Mouse (Mus musculus) cerebellum, postnatal 36 days (tissue): ENCODE results near the gene Capza1.
"Not testable (repeated sequence)": the region's sequence is repeated elsewhere in the genome, so short reads cannot be mapped to it uniquely, and the experiment has no call there.

Experiments
- DNase-seq, 2 experiments: peaks; one replicate each; pipeline ENCODE4 v3.0.0; 2021 to 2022; ENCODE audit warnings: mixed read lengths in 2 of 2

Gene Capza1

GRCm38 (mm10) chr3:104863786-104864650 is at the start of gene Capza1, which contains the start of gene St7l:
TSS of gene Capza1 (minus strand) at chr3:104864505.
TSS of gene St7l (plus strand) at chr3:104864005.
- DNase-seq: peak; percentile 87 to 89

- DNase-seq: no peak
Measured at GRCm38 (mm10) chr3:104909195-104909594, 44.9 kb upstream of the Capza1 start.

- no peak for DNase-seq
Measured at GRCm38 (mm10) chr3:104906007-104906406, 41.7 kb upstream of the Capza1 start.

- DNase-seq: no peak
Measured at GRCm38 (mm10) chr3:104905389-104905788, 41.1 kb upstream of the Capza1 start.

GRCm38 (mm10) chr3:104901154-104901553 is 36.8 kb upstream of the Capza1 start:
- no peak for DNase-seq

GRCm38 (mm10) chr3:104896141-104896540 is 31.8 kb upstream of the Capza1 start:
- no peak for DNase-seq

GRCm38 (mm10) chr3:104888585-104888984 is 24.3 kb upstream of the Capza1 start:
- no peak for DNase-seq

- DNase-seq: no peak
Measured at GRCm38 (mm10) chr3:104869611-104870010, 5.3 kb upstream of the Capza1 start.

- not testable (repeated sequence) for DNase-seq
Measured at GRCm38 (mm10) chr3:104866674-104867073, 2.4 kb upstream of the Capza1 start.

GRCm38 (mm10) chr3:104865341-104865788 is 1.1 kb upstream of the Capza1 start:
- DNase-seq: no peak

- DNase-seq: peak; percentile 92 to 93
Measured at GRCm38 (mm10) chr3:104864651-104865340, 491 bp upstream of the Capza1 start.

- DNase-seq: no peak
Measured at GRCm38 (mm10) chr3:104858560-104858959, 5.7 kb downstream of the Capza1 start.

- DNase-seq: no peak
Measured at GRCm38 (mm10) chr3:104856106-104856505, 8.2 kb downstream of the Capza1 start.

- DNase-seq: no peak
Measured at GRCm38 (mm10) chr3:104854866-104855265, 9.4 kb downstream of the Capza1 start.

- DNase-seq: no peak
Measured at GRCm38 (mm10) chr3:104854465-104854864, 9.8 kb downstream of the Capza1 start.

- no peak for DNase-seq
Measured at GRCm38 (mm10) chr3:104846601-104847000, 17.7 kb downstream of the Capza1 start.

- no peak for DNase-seq
Measured at GRCm38 (mm10) chr3:104841049-104841448, 23.3 kb downstream of the Capza1 start.

- DNase-seq: no peak
Measured at GRCm38 (mm10) chr3:104835797-104836196, 28.5 kb downstream of the Capza1 start.

- no peak for DNase-seq
Measured at GRCm38 (mm10) chr3:104822413-104822812, 41.9 kb downstream of the Capza1 start.

GRCm38 (mm10) chr3:104820426-104820825 is 43.9 kb downstream of the Capza1 start:
- no peak for DNase-seq

GRCm38 (mm10) chr3:104818749-104819134 is 45.6 kb downstream of the Capza1 start:
- no peak for DNase-seq

- DNase-seq: peak; percentile 11 to 37
Measured at GRCm38 (mm10) chr3:104817991-104818748, 46.1 kb downstream of the Capza1 start, which contains the start of gene Mov10. TSS of gene Mov10 (minus strand) at chr3:104818563.

- peak; percentile 19 to 27 for DNase-seq
Measured at GRCm38 (mm10) chr3:104817481-104817990, 46.8 kb downstream of the Capza1 start.
